Mouse (Mus musculus) lung, postnatal 10 days (tissue): ENCODE measurements around the gene Vps39.

ENCODE experiments used
- DNase-seq: peaks from one replicate; pipeline ENCODE4 v3.0.0; 2021

The Vps39 gene

DNA sequence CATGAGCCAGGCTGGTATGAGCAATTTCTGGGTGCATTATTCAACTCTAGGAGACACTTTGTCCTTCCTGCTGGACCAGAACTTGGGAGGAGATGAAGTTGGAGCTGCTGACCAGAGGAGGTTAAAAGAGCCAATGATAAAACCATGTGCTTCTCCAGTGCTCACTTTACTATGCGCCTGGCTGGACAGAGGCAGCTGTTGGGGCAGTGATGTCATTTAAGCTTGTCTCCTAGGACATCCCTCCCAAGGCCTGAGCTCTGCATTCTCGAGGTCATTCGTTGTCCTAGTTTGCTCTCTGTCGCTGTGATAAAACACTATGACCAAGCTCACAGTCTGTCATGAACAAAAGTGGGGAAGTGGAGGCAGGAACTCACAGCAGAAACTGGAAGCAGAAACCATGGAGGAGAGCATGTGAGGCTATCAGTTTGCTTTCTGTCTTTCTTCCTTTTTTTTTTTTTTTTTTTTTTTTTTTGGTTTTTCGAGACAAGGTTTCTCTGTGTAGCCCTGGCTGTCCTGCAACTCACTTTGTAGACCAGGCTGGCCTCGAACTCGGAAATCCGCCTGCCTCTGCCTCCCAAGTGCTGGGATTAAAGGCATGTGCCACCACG lies 61.4 kb downstream of the Vps39 start:
- no peak for DNase-seq

DNA sequence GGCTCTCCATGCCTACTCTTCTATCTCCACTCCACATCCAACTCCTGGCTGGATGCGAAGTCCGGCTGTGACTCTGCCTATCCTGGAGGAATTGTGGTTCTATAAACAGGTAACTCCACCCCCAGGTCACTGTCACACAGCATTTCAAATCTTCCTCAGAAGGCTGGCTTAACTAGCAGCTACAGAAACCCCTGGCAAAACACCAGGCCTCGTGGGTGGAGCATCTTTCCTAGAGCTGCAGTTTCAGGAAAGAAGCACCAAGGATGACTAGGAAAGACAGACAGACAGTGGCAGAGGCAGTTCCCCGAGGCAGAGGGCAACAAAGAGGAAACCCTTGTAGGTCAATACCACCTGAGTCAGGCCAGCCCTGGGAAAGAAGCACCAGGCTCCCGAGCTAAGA lies 63.9 kb downstream of the Vps39 start, which contains the start of gene Pla2g4d:
Gene Pla2g4d (minus strand): TSS at position 203 of the 400 bp plus-strand sequence.
- DNase-seq, result no peak

DNA sequence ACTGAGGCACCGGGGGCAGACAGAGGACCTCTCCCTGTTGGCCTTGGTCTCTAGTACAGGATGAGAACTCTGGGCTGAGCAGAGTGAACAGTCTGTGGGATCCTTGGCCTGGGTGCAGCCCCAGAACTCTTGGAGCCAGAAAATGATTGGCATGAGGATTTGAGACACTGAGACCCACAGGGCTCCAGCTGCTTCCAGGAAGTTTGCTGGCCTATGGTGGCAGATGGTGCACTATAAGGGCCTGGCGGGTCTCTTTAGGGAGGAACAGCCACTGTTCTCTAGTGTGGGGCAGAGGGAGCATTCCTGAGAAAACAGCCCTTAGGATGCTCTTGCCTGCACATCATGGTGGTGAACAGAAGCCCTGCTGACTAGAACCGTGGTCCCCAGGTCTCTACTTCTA lies 64.5 kb downstream of the Vps39 start:
- no peak for DNase-seq

DNA sequence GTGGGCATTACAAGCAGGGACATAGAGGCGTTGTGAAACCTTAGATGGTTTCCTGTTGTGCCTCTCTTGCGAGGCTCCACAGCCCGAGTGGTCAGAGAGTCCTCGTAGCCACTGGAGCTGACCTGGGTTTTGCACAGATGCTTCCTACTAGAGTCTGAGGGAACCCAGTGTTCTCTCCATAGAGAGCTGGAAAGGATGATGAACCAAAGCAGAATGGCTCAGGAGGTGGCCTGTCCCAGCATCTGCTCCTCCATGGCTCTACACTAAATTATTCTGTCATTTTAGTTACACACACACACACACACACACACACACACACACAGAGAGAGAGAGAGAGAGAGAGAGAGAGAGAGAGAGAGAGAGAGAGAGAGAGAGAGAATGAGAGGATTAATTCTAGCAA lies 67.3 kb downstream of the Vps39 start:
- no peak for DNase-seq

DNA sequence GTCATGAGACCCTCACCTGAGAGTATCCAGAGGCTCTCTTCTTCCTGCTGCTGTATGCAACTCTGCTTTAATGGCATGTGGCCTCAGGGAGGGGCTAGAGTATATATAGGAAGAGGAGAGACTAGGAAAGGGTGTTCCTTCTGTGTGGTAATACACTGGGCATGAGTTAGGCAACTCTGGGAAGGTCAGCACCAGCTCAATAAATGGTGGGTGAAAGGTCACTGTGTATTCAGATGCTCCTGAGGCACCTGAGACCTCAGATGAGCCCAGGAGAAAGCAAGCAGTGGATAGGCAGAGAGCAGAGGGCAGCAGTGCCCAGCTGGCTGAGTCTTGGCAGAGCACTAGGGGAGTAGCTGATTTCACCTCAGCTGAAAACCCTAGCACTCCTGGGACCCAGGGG lies 68.2 kb downstream of the Vps39 start:
- DNase-seq, result no peak

DNA sequence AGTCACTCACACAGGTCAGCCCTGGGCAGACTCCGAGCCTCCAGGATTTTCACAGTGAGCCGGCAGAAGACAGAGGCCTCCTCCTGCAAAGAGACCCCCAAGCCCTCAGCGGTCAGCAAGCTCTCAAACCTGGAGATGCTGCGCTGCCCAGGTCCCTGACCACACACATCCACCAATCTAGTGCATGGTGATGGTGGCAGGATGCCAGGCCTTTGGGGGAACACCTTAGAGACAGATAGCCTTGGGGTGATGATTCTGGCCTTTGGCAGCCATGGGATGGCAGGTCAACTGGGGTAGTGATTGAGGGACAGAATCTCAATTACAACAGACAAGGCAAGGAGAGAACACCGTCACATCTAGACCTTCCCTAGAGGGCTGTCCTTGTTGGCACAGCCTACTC lies 68.8 kb downstream of the Vps39 start:
- DNase-seq, result no peak

DNA sequence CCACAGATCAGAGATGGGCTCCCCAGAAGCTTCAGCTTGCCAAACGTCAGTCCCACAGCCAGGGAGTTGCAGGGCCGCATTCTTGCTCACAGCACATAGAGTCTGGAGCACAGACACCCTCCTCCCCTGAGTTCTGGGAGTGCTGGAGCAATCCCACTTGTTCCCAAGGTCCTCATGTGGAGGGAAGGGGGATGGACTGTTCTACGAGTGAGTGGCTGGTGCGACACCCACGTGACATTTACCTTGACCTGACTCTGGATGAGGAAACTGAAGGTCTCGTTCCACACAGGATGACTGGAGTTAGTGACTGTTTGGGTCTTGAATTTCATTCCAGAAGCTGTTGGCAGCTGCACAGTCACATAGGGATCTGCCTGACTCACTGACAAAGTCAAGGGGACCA lies 69.4 kb downstream of the Vps39 start:
- DNase-seq, result no peak

DNA sequence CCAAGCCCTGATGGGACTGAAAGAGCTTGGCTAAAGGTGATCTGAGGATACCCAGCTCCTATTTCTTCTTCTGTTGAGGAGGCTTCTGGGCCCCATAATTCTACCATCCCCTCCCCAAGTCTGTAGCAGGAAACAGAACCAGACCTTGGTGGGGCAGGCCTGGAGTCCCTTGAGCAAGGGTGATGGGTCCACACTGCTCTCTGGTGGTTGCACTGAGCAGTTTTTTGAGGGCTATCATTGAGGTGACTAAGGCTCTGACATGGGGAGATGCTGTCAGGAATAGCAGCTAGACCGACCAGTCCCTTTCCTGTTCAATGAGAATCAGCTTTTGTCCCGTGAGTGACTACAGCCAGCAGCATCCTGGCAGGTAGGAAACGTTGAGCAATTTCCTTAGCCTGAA lies 71.7 kb downstream of the Vps39 start:
- no peak for DNase-seq

DNA sequence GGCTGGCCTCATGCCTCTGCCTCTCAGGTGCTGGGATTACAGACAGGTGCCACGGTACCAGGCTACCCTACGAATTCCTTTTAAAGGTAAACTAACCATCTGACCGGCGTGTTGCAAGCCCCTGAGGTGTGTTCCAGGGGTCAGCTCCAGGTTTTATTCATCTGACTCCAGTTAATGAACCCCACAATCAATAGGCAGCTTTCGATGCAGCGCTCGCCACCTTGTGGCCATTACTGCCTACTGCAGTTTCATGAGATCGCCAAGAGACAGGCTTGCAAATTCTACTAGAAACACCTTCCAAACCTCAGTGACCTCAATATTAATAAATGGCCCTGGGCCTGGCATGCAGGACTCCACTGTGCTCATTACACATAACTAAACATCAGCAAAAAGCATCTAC lies 73.0 kb downstream of the Vps39 start:
- peak; percentile 56 for DNase-seq

DNA sequence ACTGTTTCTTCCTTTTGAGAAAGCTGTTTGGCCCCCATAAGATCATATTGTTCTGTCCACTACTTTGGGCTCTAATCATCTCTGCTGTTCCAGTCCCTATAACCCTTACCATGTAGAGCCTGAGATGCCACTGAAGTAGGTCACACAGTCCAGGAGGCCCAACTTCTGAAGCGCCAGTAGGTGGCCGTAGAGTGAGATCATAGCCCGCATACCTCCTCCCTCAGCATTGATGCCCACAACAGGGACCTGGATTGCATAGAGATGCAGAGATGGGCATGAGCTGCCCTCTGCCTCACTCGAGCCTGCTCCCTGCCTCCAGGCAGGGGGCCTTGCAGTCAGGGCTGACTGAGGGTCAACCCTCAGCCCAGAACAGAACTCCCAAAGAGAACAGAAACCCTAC lies 76.0 kb downstream of the Vps39 start:
- no peak for DNase-seq

DNA sequence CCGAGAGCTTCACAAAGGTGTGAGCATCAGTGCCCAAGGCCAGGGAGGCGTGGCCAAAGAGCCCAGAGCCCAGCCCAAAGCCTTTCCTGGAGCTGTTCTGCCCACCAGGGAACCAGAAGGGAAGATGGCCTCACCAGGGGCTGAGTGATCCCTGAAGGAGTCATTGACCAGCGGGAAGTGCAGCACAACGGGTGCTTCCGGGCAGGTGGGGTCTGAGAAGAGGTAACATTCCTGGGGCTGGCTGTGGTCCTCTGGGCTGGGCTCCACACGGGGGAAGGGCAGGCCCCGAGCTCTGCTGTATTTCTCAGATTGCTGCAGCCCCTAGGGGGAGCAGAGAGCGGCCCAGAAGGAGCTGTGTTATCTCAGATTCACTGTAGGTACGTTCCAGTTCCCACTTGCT lies 84.3 kb downstream of the Vps39 start:
- DNase-seq, result peak; percentile 36
